Mouse (Mus musculus): ENCODE data around the gene Hist1h1c. TPM values are rescaled to one million over a fixed set of nuclear protein-coding genes. Genes with fewer than 3 reads are reported as not detected.
"Not testable (repeated sequence)": the region's sequence is repeated elsewhere in the genome, so short reads cannot be mapped to it uniquely, and the experiment has no call there.

The Hist1h1c gene
- polyA plus RNA-seq, 1 experiment from 2014 or later, result 20.5 TPM

DNA sequence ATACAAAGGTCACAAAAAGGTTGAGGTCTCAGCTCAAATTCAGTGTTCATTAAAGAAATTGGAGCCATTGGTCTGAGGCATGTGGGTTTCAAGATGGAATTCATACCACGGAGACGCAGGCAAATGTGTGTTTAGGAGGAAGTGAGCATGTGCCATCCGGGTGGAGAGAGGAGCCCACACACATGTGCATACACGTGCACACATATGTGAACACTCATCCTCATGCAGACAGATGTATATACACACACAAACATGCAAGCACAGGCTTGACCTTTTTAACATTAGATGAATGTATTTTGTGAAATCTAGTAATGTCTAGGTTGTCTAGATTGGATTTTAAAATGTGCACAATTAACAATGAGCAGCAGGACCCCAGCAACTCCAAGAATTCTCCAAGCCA lies 36.4 kb upstream of the Hist1h1c start:
- no peaks in the 10 kb centered on the region for H3K36me3 ChIP-seq (ENCODE audit: poor library complexity, severe bottlenecking)
- H3K9ac ChIP-seq, result no peak overlapping the region
- H3K27me3 ChIP-seq, result no peaks in the 10 kb centered on the region
- H3K9me3 ChIP-seq (replicated peaks), result no peaks in the 10 kb centered on the region
- no peak overlapping the region for H3K27ac ChIP-seq
- peaks cover 14% of the 10 kb centered on the region for H3K4me1 ChIP-seq
- 86% methylated on average over 4 of the region's 4 CpGs for WGBS
- no peak for ATAC-seq
- no peak overlapping the region for H3K4me2 ChIP-seq
- H3K4me3 ChIP-seq, result no peak overlapping the region

DNA sequence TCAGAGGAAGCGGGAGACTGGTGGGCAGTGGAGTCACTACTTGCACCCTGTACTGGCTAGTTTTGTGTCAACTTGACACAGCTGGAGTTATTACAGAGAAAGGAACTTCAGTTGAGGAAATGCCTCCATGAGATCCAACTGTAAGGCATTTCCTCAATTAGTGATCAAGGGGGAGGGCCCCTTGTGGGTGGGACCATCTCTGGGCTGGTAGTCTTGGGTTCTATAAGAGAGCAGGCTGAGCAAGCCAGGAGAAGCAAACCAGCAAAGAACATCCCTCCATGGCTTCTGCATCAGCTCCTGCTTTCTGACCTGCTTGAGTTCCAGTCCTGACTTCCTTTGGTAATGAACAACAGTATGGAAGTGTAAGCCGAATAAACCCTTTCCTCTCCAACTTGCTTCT lies 35.8 kb upstream of the Hist1h1c start:
- not testable (repeated sequence) for ATAC-seq; H3K4me2 ChIP-seq; H3K4me1 ChIP-seq; H3K9ac ChIP-seq; H3K9me3 ChIP-seq (replicated peaks); H3K27me3 ChIP-seq; H3K4me3 ChIP-seq; H3K27ac ChIP-seq; H3K36me3 ChIP-seq (ENCODE audit: poor library complexity, severe bottlenecking)
- 91% methylated on average over 2 of the region's 2 CpGs for whole genome bisulfite sequencing

DNA sequence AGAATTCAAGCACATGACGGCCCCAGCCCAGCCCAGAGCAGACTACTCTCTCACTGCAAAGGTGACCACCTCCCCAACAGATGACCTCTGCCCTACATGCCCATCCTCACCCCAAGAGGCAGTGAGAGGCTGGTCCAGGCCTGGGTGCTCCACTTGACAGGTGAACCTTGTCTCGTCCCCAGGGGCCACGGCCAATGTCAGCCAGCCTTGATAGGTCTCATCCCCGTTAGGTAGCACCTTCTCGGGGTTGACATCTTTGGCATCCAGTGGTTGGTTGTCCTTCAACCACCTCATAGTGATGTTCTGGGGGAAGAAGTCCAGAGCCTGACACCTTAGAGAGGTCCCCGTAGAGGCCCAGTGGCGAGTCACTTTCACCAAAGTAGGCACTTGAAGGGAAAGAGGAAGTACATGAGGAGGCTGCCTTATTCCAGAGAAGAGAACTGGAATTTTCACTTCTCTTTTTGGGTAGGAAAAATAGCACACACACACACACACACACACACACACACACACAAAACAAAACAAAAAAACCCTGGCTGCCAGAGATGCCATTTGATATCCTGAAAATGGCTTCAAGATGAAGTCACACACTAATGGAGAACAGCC lies 32.8 kb upstream of the Hist1h1c start:
- H3K36me3 ChIP-seq (ENCODE audit: poor library complexity, severe bottlenecking), result no peaks in the 10 kb centered on the region
- no peak for ATAC-seq
- 92% methylated on average over 7 of the region's 7 CpGs for WGBS

DNA sequence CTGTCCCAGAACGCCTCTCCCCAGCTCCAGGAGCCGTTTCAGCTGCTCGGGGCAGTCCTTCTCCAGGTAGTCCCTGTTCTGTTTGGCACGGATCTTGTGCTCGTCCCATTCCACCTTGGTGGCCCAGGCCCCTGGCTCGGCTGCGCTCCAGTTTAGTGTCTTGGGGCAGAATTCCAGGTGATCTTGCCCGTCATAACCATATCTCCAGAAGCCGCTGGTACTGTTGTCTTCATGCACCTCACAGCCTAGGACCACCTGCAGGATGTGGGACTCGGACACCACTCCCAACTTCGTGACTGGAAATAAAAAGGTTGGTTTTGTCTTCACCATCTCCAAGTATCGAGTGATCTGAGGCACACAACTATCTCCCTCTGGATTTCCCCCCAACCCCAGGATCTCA lies 31.8 kb upstream of the Hist1h1c start:
- Histone ChIP-seq H3K4me3 (no peak overlapping the region), H3K9ac (no peak overlapping the region), H3K27ac (no peak overlapping the region), H3K4me1 (peaks cover 13% of the 10 kb centered on the region), H3K4me2 (no peak overlapping the region), H3K9me3 (replicated peaks) (no peaks in the 10 kb centered on the region), H3K27me3 (no peaks in the 10 kb centered on the region), H3K36me3 (ENCODE audit: poor library complexity, severe bottlenecking) (no peaks in the 10 kb centered on the region)
- ATAC-seq, result no peak
- 91% methylated on average over 12 of the region's 12 CpGs for WGBS

More for the DNA sequence above, 32.8 kb upstream of the Hist1h1c start:
- Histone ChIP-seq H3K4me2 (no peak overlapping the region), H3K27ac (no peak overlapping the region), H3K27me3 (no peaks in the 10 kb centered on the region), H3K9ac (no peak overlapping the region), H3K4me3 (no peak overlapping the region), H3K9me3 (replicated peaks) (no peaks in the 10 kb centered on the region), H3K4me1 (peaks cover 13% of the 10 kb centered on the region)

DNA sequence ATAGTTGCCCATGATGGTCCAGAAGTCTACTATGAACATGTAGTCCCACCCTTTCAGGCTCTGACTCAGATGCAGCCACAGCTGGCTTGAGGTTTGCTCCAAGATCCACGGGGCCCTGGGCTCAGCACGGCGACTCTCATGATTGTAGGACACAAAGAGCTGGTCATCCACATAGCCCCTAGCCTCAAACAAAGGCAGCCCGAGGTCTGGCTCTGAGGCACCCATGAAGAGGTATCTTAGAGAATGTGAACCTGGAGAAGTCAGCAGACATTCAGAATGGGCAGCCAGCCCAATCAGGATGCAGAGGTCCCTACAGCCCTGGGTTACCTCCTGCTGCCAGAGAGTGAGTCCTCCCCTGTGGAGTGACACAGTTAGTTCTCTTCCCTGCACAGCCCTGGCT lies 30.6 kb upstream of the Hist1h1c start:
- Histone ChIP-seq H3K9me3 (replicated peaks) (no peaks in the 10 kb centered on the region), H3K27ac (no peak overlapping the region), H3K4me3 (no peak overlapping the region), H3K9ac (no peak overlapping the region), H3K27me3 (no peaks in the 10 kb centered on the region), H3K4me1 (peaks cover 13% of the 10 kb centered on the region), H3K4me2 (no peak overlapping the region), H3K36me3 (ENCODE audit: poor library complexity, severe bottlenecking) (no peaks in the 10 kb centered on the region)
- WGBS, result 89% methylated on average over 4 of the region's 4 CpGs
- no peak for ATAC-seq

DNA sequence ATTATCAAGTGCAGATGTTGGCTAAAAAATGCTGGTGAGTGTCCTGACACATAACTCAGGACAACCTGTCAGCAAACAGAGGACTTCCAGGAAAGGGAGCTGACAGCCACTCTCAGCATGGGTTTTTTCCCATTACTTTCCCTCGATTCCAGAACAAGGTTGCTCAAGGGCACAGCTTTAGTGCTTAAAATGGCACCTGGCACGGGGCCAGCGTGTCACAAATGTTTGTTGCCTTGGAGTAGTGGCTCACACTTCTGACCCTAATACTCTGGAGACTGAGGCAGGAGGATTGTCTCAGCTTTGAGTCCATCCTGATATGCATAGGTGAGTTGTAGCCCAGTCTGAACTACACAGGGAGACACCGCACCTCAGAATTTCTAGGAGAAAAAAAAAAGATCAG lies 30.0 kb upstream of the Hist1h1c start:
- Histone ChIP-seq H3K27ac (no peak overlapping the region), H3K4me2 (no peak overlapping the region), H3K4me1 (peaks cover 13% of the 10 kb centered on the region), H3K36me3 (ENCODE audit: poor library complexity, severe bottlenecking) (no peaks in the 10 kb centered on the region), H3K4me3 (no peak overlapping the region), H3K27me3 (no peaks in the 10 kb centered on the region), H3K9ac (no peak overlapping the region), H3K9me3 (replicated peaks) (no peaks in the 10 kb centered on the region)
- no peak for ATAC-seq
- WGBS, result 75% methylated on average over 4 of the region's 4 CpGs

DNA sequence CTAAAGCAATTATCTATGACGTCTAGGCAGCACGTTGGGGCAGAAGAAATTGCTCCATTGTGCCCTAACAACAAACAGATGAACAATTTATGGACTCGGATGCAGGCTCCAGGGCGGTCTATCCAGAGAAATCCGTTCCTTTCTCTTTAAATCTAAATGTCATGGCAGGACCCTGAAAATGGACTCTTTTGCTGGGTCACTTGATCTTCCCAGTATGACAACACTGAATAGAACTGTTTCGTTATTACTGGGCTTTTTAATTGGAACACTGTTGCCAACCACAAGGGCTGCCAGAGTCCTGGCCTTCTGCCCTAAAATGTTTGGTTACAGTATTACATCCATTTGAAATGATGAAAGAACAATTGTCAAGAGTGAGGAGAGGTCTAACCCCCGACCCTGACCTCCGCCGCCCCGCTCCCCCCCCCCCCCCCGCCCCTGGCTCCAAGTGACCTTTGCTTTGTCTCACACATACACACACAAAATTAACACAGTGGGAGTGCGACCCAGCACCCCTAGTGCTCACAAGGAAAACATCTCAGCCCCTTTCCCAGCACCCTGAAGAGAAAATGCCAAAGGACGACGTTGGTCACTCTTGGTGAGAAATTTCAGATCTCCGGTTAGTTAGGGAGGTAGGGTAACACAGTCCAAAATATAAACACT lies 28.8 kb upstream of the Hist1h1c start:
- 19% methylated on average over 15 of the region's 15 CpGs for WGBS
- peak overlapping the region; percentile 57 for H3K4me2 ChIP-seq
- H3K36me3 ChIP-seq (ENCODE audit: poor library complexity, severe bottlenecking), result no peaks in the 10 kb centered on the region
- no peaks in the 10 kb centered on the region for H3K27me3 ChIP-seq
- peak overlapping the region; percentile 30 for H3K4me3 ChIP-seq
- no peak overlapping the region for H3K27ac ChIP-seq
- peaks cover 13% of the 10 kb centered on the region for H3K4me1 ChIP-seq
- H3K9ac ChIP-seq, result peak overlapping the region; percentile 37
- no peaks in the 10 kb centered on the region for H3K9me3 ChIP-seq (replicated peaks)
- no peak for ATAC-seq

DNA sequence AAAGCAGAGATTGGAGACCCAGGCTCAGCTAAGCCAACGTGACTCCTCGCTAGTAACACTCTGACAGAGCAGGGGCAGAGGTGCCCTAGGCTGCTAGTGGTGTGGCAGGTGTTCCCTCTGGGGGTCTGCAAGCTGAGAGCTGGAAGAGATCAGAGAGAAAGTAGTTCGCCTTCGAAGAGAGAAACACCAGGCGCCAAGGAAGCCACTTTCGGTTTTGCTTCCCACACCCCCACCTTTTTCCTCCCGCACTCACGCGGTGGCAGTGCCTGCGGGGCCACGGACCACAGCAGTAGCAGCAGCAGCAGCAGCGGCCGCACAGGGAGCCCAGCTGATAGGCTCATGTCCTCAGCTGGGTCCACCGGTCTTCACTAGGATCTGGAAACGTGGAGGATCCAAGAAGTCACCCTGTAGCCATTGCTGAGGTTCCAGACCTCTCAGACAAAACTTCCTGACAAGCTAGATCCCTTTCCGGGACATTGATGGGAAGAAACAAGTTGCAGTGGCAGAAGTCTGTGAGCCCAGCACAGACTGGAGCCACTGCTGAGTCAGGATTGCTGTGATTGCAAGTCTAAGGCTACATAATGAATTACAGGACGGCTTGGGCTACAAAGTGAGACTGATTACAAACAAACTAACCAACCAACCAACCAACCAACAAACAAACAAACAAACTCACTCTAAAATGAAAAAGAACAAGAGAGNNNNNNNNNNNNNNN lies 28.1 kb upstream of the Hist1h1c start, which contains the start of gene Hfe:
Gene Hfe, minus strand, starts transcription at position 481 of the 716 bp plus-strand sequence.
- Histone ChIP-seq H3K4me3 (peak within 1 kb of the TSS; percentile 30), H3K9ac (peak within 1 kb of the TSS; percentile 37), H3K4me1 (peaks cover 13% of the 10 kb centered on the region), H3K9me3 (replicated peaks) (no peaks in the 10 kb centered on the region), H3K36me3 (ENCODE audit: poor library complexity, severe bottlenecking) (no peaks in the 10 kb centered on the region), H3K27me3 (no peaks in the 10 kb centered on the region), H3K27ac (no peak within 1 kb of the TSS), H3K4me2 (peak within 1 kb of the TSS; percentile 57)
- 0 out of 2 replicates have a peak, but pooled peaks have one; percentile 27 for ATAC-seq
- WGBS, result 7% methylated on average over 17 of the region's 17 CpGs

DNA sequence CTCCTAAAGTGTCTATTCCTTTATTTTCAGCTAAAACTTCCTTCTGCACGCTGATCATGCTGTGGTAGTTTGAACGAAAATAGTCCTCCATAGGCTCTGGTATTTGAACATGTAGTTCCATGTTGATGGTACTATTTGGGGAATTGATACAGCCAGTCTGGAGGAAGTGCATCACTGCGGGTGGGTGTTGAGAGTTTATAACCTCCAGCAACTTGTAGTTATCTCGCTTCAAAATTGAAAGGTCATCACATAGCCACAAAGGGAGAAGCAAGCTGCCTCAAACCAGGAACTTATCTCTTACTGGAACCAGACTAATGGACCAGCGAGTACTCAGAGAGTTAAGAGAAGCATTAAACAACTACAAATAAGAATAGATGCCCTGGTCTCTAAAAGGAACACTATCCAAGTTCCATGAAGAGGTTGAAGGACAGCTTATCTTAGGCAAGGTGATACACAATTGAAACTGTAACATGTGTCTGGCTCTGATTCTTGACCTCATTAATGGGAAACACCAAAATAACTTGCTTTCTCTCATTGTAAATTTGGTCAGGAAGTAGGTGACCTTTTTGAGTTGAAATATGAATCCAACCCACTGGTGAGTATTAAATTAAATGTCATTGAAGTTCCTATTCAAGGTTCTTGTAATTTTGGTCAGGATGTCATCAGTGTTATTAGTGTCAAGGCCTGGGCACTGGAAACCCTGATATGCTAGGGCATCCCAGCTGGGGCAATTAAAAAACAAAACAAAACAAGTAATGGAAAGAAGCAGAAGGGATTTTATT lies 22.2 kb upstream of the Hist1h1c start:
- 83% methylated on average over 5 of the region's 5 CpGs for WGBS
- Histone ChIP-seq H3K27me3 (no peaks in the 10 kb centered on the region), H3K9me3 (replicated peaks) (no peaks in the 10 kb centered on the region), H3K27ac (no peak overlapping the region), H3K9ac (no peak overlapping the region), H3K4me2 (no peak overlapping the region), H3K36me3 (ENCODE audit: poor library complexity, severe bottlenecking) (no peaks in the 10 kb centered on the region), H3K4me1 (no peaks in the 10 kb centered on the region), H3K4me3 (no peak overlapping the region)
- ATAC-seq, result no peak

DNA sequence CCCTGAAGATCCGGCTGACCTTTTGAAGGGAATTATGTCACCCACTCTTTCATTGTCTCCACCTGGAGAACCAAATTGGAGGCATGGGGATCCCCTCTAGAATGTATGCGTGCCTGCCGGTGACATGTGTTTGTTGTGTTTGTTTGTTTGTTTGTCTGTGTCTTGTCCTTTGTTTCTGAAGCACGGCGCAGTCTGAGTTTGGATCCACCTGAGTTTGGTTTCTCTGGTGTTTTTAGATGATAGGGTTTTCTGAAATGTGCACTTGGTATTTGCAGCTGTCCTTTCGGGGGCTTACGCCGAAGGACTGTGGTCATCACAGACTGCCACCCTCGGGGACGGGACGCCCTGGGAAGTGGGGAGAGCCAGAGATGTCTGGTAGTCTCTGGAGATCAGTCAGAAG lies 21.4 kb upstream of the Hist1h1c start:
- Histone ChIP-seq H3K27me3 (no peaks in the 10 kb centered on the region), H3K27ac (no peak overlapping the region), H3K9me3 (replicated peaks) (no peaks in the 10 kb centered on the region), H3K4me2 (no peak overlapping the region), H3K4me1 (no peaks in the 10 kb centered on the region), H3K9ac (no peak overlapping the region), H3K36me3 (ENCODE audit: poor library complexity, severe bottlenecking) (no peaks in the 10 kb centered on the region), H3K4me3 (no peak overlapping the region)
- ATAC-seq, result no peak
- 66% methylated on average over 11 of the region's 11 CpGs for WGBS

DNA sequence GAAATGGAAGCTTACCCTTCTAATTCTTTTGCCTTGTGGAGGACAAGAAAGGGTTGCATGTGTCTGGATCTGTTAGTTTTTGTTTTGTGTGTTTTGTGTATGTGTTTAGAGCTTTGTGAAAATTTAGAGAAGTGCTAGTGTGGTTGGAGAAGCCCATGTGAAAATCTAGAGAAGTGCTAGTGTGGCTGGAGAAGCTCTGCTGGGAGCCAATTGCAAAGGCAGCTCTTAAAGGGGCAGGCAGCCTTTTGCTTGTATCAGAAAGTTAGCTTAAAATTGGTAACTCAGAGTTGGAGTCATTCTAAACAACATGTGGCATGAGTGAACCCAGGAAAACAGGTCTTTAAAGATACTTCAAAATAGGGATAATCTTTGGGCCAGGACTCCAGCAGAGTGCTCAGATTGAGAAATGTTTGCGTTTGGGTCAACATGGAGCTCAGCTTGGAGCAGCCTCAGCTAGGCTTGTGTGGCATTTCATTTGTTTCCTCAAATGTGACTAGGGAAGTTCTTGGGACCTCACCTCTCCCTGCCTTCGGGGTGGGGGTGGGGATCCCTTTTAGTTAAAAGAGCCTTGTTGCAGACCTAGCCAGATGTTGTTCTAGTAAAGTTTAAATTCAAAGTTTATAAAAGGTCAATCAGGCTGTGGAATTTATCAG lies 20.9 kb upstream of the Hist1h1c start:
- not testable (repeated sequence) for H3K9ac ChIP-seq; H3K4me3 ChIP-seq; H3K27me3 ChIP-seq; H3K27ac ChIP-seq; H3K9me3 ChIP-seq (replicated peaks); H3K4me1 ChIP-seq; H3K4me2 ChIP-seq; H3K36me3 ChIP-seq (ENCODE audit: poor library complexity, severe bottlenecking); ATAC-seq
- WGBS, result 13% methylated on average over 2 of the region's 2 CpGs
